ENCODE assay signal across 16 mouse cellular contexts in genomic region chr1:125431286-125431685, GRCm38 (mm10). TPM values are rescaled to one million over a fixed set of nuclear protein-coding genes. Genes with fewer than 3 reads are reported as not detected.
DNase-seq lines count a peak whose midpoint lies in the region; ATAC-seq and TF ChIP-seq lines count a peak whose summit lies in the region.
"Had no signal": no experiment of that assay in that cellular context is flagged by ENCODE, and none has a peak within 500 bp of the region (broad histone marks: within the 10 kb centered on the region; RNA-seq: fewer than 3 reads in every experiment).

No protein-coding gene starts in this region.

- no peak for ATAC-seq in heart, embryonic 16.5 days (replicated peaks; ENCODE audit: extremely low read depth, insufficient read depth, low FRiP score)
- ATAC-seq in liver, embryonic 12.5 days, result no peak
- no peak for ATAC-seq in monocyte, adult 5-6 weeks (replicated peaks; ENCODE audit: insufficient number of reproducible peaks, low FRiP score, low TSS enrichment, poor library complexity, severe bottlenecking)
- ATAC-seq: forebrain, postnatal 0 days had no signal

- no peak for TF ChIP-seq POLR2A in bone marrow macrophage, adult 2 months (IDR thresholded peaks at IDR 0.05; ENCODE audit: borderline replicate concordance, low read depth, low read length)

- no peaks in the 10 kb centered on the region for H3K27me3 ChIP-seq in heart, embryonic 16.5 days (ENCODE audit: control insufficient read depth, insufficient read depth, low read length)
- H3K27me3 ChIP-seq in liver, embryonic 12.5 days (replicated peaks), result no peaks in the 10 kb centered on the region
- H3K27me3 ChIP-seq: hindbrain, embryonic 12.5 days had no signal

- no peak for TF ChIP-seq CTCF in bone marrow macrophage, adult 2 months (IDR thresholded peaks at IDR 0.05; ENCODE audit: low read depth, low read length)

- H3K4me3 ChIP-seq in heart, embryonic 16.5 days (ENCODE audit: low read length), result no peak overlapping the region
- H3K4me3 ChIP-seq in bone marrow macrophage, adult 2 months (ENCODE audit: insufficient read depth, low read length), result peak overlapping the region; percentile 26; the same call in 1 of the 2 replicates
- H3K4me3 ChIP-seq in liver, embryonic 12.5 days, result no peak overlapping the region
- H3K4me3 ChIP-seq in macrophage (ENCODE audit: inconsistent target), result peak overlapping the region; percentile 72; the same call in 1 of the 2 replicates
- H3K4me3 ChIP-seq: hindbrain, embryonic 12.5 days; midbrain, embryonic 10.5 days; myocyte had no signal

- peaks cover 51% of the 10 kb centered on the region for H3K4me1 ChIP-seq in heart, embryonic 16.5 days (ENCODE audit: control insufficient read depth, insufficient read depth, low read length)
- H3K4me1 ChIP-seq in bone marrow macrophage, adult 2 months (ENCODE audit: control insufficient read depth, insufficient read depth, low read length), result peaks cover 33% of the 10 kb centered on the region
- H3K4me1 ChIP-seq in liver, embryonic 12.5 days, result peaks cover 75% of the 10 kb centered on the region

- H3K9me3 ChIP-seq in heart, embryonic 16.5 days (replicated peaks; ENCODE audit: control insufficient read depth, low read length), result no peaks in the 10 kb centered on the region
- no peaks in the 10 kb centered on the region for H3K9me3 ChIP-seq in liver, embryonic 12.5 days (replicated peaks)
- H3K9me3 ChIP-seq: hindbrain, embryonic 12.5 days; midbrain, embryonic 10.5 days had no signal

- 45% methylated on average over 4 of the region's 4 CpGs for WGBS in heart, embryonic 16.5 days
- WGBS in liver, embryonic 12.5 days (ENCODE audit: insufficient replicate concordance), result 40% methylated on average over 4 of the region's 4 CpGs
- 37% methylated on average over 4 of the region's 4 CpGs for WGBS in macrophage (ENCODE audit: missing documents)

- peaks cover 92% of the 10 kb centered on the region for H3K79me2 ChIP-seq in macrophage (ENCODE audit: inconsistent target)

- H3K9ac ChIP-seq in heart, embryonic 16.5 days (ENCODE audit: low read length), result peak overlapping the region; percentile 29
- no peak overlapping the region for H3K9ac ChIP-seq in liver, embryonic 12.5 days
- H3K9ac ChIP-seq: forebrain, postnatal 0 days; hindbrain, embryonic 12.5 days had no signal

- H3K4me2 ChIP-seq in heart, embryonic 16.5 days (ENCODE audit: low read depth, low read length), result peak overlapping the region; percentile 54
- H3K4me2 ChIP-seq in liver, embryonic 12.5 days, result peak overlapping the region; percentile 44
- H3K4me2 ChIP-seq: hindbrain, embryonic 12.5 days had no signal

- H3K27ac ChIP-seq in heart, embryonic 16.5 days (ENCODE audit: low read length), result peak overlapping the region; percentile 40; the same call in 1 of the 2 replicates
- H3K27ac ChIP-seq in bone marrow macrophage, adult 2 months (ENCODE audit: insufficient read depth, low read depth, low read length), result peak overlapping the region; percentile 19; the same call in 1 of the 2 replicates
- no peak overlapping the region for H3K27ac ChIP-seq in liver, embryonic 12.5 days
- no peak overlapping the region for H3K27ac ChIP-seq in macrophage
- H3K27ac ChIP-seq: hindbrain, embryonic 12.5 days; midbrain, embryonic 10.5 days had no signal

- intact Hi-C loops in heart, postnatal 36 days (cut with DNase I), result no loop called here

- DNase-seq in heart, postnatal 36 days, result no peak
- DNase-seq in thymus, postnatal 10 days (ENCODE audit: low spot score in 2 of 2), result no peak
- DNase-seq in Muller cell, postnatal 12 days (ENCODE audit: inconsistent ontology term), result no peak
- DNase-seq: cerebellum, adult 9-11 months; forebrain, postnatal 0 days; gastrocnemius, postnatal 10 days; kidney, adult 9 months; thymus, postnatal 25 days had no signal

- H3K36me3 ChIP-seq in heart, embryonic 16.5 days (ENCODE audit: control insufficient read depth, insufficient read depth), result no peaks in the 10 kb centered on the region
- H3K36me3 ChIP-seq in liver, embryonic 12.5 days, result 0 out of 2 replicates have a peak, but pooled peaks cover 6% of the 10 kb centered on the region
- H3K36me3 ChIP-seq in macrophage (ENCODE audit: inconsistent target), result no peaks in the 10 kb centered on the region
- H3K36me3 ChIP-seq: hindbrain, embryonic 12.5 days; midbrain, embryonic 10.5 days had no signal

RNA-seq across cellular contexts. Expression of gene Actr3, which starts 4.2 kb away (rescaled TPM):
- polyA plus RNA-seq in heart, embryonic 16.5 days (2015; fragmentation: Nextera tagmentation; extraction: Ambion mirVana), result 310 and 348 TPM in 2 replicates
- 100 to 1,000 TPM; 107 to 120 TPM for total RNA-seq in heart, postnatal 36 days (2021)
- 624 and 643 TPM in 2 replicates for polyA plus RNA-seq in bone marrow macrophage, adult 2 months (2012; ENCODE audit: insufficient read depth, insufficient read length, missing spikeins)
- 169 and 177 TPM in 2 replicates for polyA plus RNA-seq in liver, embryonic 12.5 days (2016; fragmentation: Nextera tagmentation; extraction: Ambion mirVana)
- 1,000 to 10,000 TPM in 15 of 26 experiments, 100 to 1,000 TPM in 11; 551 to 1,238 (median 1,043) TPM for total RNA-seq in macrophage (2018; cell fraction: chromatin; rRNA removed)
- total RNA-seq in macrophage (2018; cell fraction: cytosol; rRNA removed), result 1,000 to 10,000 TPM in 2 of 26 experiments, 100 to 1,000 TPM in 24; 758 to 1,101 (median 899) TPM
- 1,000 to 10,000 TPM in 5 of 26 experiments, 100 to 1,000 TPM in 21; 496 to 1,177 (median 835) TPM for total RNA-seq in macrophage (2018; cell fraction: nucleus; rRNA removed)
- 655 to 1,117 TPM (median 796 TPM) in 3 replicates for polyA plus RNA-seq in macrophage (2018)
- total RNA-seq in monocyte, adult 5-6 weeks (2017), result 2,047 to 2,533 TPM (median 2,184 TPM) in 3 replicates

Comparison
In these comparisons a context has a peak if more than half of its experiments do, and no peak if none do; other contexts are left out.
1. H3K27ac ChIP-seq: peak in heart, embryonic 16.5 days (single experiment) and bone marrow macrophage, adult 2 months (single experiment); none in liver, embryonic 12.5 days (single experiment) and macrophage (single experiment).
2. H3K4me3 ChIP-seq: peak in bone marrow macrophage, adult 2 months (single experiment) and macrophage (single experiment); none in heart, embryonic 16.5 days (single experiment) and liver, embryonic 12.5 days (single experiment).